8 mouse cellular contexts compared by ENCODE assay signal in the genomic region with DNA sequence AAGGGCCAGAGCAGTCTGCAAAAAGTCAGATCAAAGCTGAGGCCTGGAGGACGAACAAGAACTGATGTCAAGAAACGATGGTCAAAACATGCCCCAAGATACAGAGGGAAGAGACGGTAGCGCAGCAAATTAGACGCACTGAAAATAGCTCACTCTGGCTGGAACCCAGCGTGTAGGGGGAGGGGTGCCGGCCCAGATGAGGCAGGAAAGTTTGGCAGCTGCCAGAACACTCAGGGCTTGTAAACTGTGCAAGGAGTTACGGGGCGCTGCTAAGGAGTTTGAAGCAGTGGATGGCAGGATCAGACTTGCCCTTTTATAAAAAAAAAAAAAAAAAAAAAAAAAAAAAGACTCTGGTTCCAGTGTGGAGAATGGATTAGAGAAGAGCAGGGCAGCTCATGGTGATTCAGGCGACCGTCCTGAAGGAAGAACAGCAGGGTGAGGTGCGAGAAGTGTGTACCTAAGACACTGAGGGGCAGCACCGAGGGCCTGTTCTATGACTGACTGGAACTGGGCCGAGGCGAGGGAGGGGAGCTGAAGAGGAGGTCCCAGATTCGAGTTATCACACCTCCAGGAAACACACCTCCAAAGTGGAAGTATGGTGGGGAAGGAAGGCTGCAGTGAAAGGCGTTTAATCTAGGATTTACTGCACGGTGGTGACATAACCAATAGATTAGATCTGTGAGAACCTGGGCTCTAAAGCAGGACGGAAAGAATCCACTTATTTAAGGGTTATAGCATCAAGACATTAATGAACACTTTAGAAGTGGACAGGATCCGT. TPM values are rescaled to one million over a fixed set of nuclear protein-coding genes. Genes with fewer than 3 reads are reported as not detected.
DNase-seq lines count a peak whose midpoint lies in the region; ATAC-seq and TF ChIP-seq lines count a peak whose summit lies in the region.
"Had no signal": no experiment of that assay in that cellular context is flagged by ENCODE, and none has a peak within 500 bp of the region (broad histone marks: within the 10 kb centered on the region; RNA-seq: fewer than 3 reads in every experiment).

No protein-coding gene starts in this region.

- no peaks in the 10 kb centered on the region for H3K27me3 ChIP-seq in limb, embryonic 14.5 days (ENCODE audit: control insufficient read depth, insufficient read depth, low read length)
- H3K27me3 ChIP-seq in forebrain, embryonic 14.5 days (replicated peaks; ENCODE audit: control insufficient read depth, insufficient read depth, low read length): no peaks in the 10 kb centered on the region

- no peak overlapping the region for H3K4me3 ChIP-seq in limb, embryonic 14.5 days (replicated peaks; ENCODE audit: low read length)
- H3K4me3 ChIP-seq in forebrain, embryonic 14.5 days (ENCODE audit: low read depth, low read length): no peak overlapping the region
- H3K4me3 ChIP-seq in left cerebral cortex, adult 2 months: no peak overlapping the region

- H3K4me2 ChIP-seq in limb, embryonic 14.5 days (replicated peaks; ENCODE audit: low read depth, low read length, severe bottlenecking): peak overlapping the region; percentile 20
- no peak overlapping the region for H3K4me2 ChIP-seq in forebrain, embryonic 14.5 days (ENCODE audit: low read length)

- peaks cover 18% of the 10 kb centered on the region for H3K4me1 ChIP-seq in limb, embryonic 14.5 days (ENCODE audit: control insufficient read depth, insufficient read depth, low read length)
- H3K4me1 ChIP-seq in forebrain, embryonic 14.5 days (ENCODE audit: control insufficient read depth, insufficient read depth, low read length): no peaks in the 10 kb centered on the region

- no peak for TF ChIP-seq POLR2A in limb, embryonic 14.5 days (IDR thresholded peaks at IDR 0.05; ENCODE audit: borderline replicate concordance, extremely low read depth, insufficient read depth, insufficient read length)

- intact Hi-C loops in left cerebral cortex, adult 2 months (cut with DNase I): no loop called here

- WGBS in limb, embryonic 14.5 days: 28% methylated on average over 20 of the region's 20 CpGs
- 70% methylated on average over 20 of the region's 20 CpGs for WGBS in forebrain, embryonic 14.5 days

- peak overlapping the region; percentile 45 for H3K27ac ChIP-seq in limb, embryonic 14.5 days (replicated peaks; ENCODE audit: low read depth, low read length)
- H3K27ac ChIP-seq in forebrain, embryonic 14.5 days (ENCODE audit: low read depth, low read length): no peak overlapping the region
- no peak overlapping the region for H3K27ac ChIP-seq in left cerebral cortex, adult 2 months

- TF ChIP-seq CTCF in left cerebral cortex, adult 2 months (IDR thresholded peaks at IDR 0.05): no peak

- no peaks in the 10 kb centered on the region for H3K9me3 ChIP-seq in limb, embryonic 14.5 days (ENCODE audit: control insufficient read depth, low read length)
- H3K9me3 ChIP-seq in forebrain, embryonic 14.5 days (replicated peaks; ENCODE audit: control insufficient read depth, low read length): no peaks in the 10 kb centered on the region

- H3K9ac ChIP-seq in limb, embryonic 14.5 days (ENCODE audit: low read depth, low read length, severe bottlenecking): no peak overlapping the region
- H3K9ac ChIP-seq in forebrain, embryonic 14.5 days (ENCODE audit: low read length): no peak overlapping the region

- ATAC-seq in limb, embryonic 14.5 days (ENCODE audit: low FRiP score, low read depth): peak; percentile 85; the same call in 1 of the 2 replicates
- no peak for ATAC-seq in forebrain, embryonic 14.5 days
- ATAC-seq: intestine, embryonic 16.5 days had no signal

- peak; percentile 18 for DNase-seq in right cerebral cortex, postnatal 4 days
- DNase-seq in right cerebral cortex, adult 18-20 months: no peak
- DNase-seq in heart, adult 18-20 months: peak; percentile 80 to 84
- DNase-seq in limb, embryonic 14.5 days (ENCODE audit: low spot score): peak; percentile 73
- DNase-seq in thymus, postnatal 0 days (ENCODE audit: low spot score): no peak
- no peak for DNase-seq in forebrain, embryonic 14.5 days (ENCODE audit: low spot score)
- no peak for DNase-seq in left cerebral cortex, adult 2 months (ENCODE audit: extremely low spot score in 1 of 2, low spot score in 2 of 2)

- H3K36me3 ChIP-seq in limb, embryonic 14.5 days (ENCODE audit: control insufficient read depth, insufficient read depth, low read length): peaks cover 5% of the 10 kb centered on the region; the same call in 1 of the 2 replicates
- H3K36me3 ChIP-seq in forebrain, embryonic 14.5 days (ENCODE audit: control insufficient read depth, insufficient read depth, low read length): 0 out of 2 replicates have a peak, but pooled peaks cover 2% of the 10 kb centered on the region

RNA-seq across cellular contexts. Expression of a gene that starts 52.9 kb away (rescaled TPM):
- total RNA-seq in heart, adult 18-20 months (2021): 10 to 100 TPM; 23.8 to 33.2 TPM
- 33.5 and 39.7 TPM in 2 replicates for polyA plus RNA-seq in limb, embryonic 14.5 days (2012; rRNA removed)
- 43.6 and 44.9 TPM in 2 replicates for polyA plus RNA-seq in limb, embryonic 14.5 days (2014; fragmentation: Nextera tagmentation; extraction: Ambion mirVana)
- 51.6 and 60.2 TPM in 2 replicates for polyA plus RNA-seq in thymus, postnatal 0 days (2015; fragmentation: Nextera tagmentation; extraction: Ambion mirVana)
- polyA plus RNA-seq in forebrain, embryonic 14.5 days (2014; fragmentation: Nextera tagmentation; extraction: Ambion mirVana): 64.4 and 81.6 TPM in 2 replicates
- 100 to 1,000 TPM; 858 to 979 TPM for total RNA-seq in left cerebral cortex, adult 2 months (2021)

Comparison
In these comparisons a context has a peak if more than half of its experiments do, and no peak if none do; other contexts are left out.
1. DNase-seq: peak in right cerebral cortex, postnatal 4 days (single experiment), heart, adult 18-20 months (2 of 2) and limb, embryonic 14.5 days (single experiment); none in right cerebral cortex, adult 18-20 months (single experiment), thymus, postnatal 0 days (single experiment), forebrain, embryonic 14.5 days (single experiment) and left cerebral cortex, adult 2 months (0 of 2).